Mouse (Mus musculus) myocyte (in vitro differentiated cells): Measurements from ENCODE around the gene Prph.

Experiments
- CEBPB ChIP-seq: IDR thresholded peaks from 2 replicates; pipeline ENCODE4 v1.6.1; 2011; ENCODE audit warnings: mild to moderate bottlenecking, moderate library complexity; ENCODE audit not compliant: poor library complexity, insufficient read depth, severe bottlenecking
- POLR2A ChIP-seq: IDR thresholded peaks from one replicate; pipeline ENCODE4 v1.6.1; 2011; ENCODE audit warnings: low read depth, mild to moderate bottlenecking, control low read depth, moderate library complexity; ENCODE audit not compliant: insufficient read length

GRCm38 (mm10) chr15:99094631-99095270, 39.8 kb downstream of the Prph start:
- TF ChIP-seq CEBPB (no peak), POLR2A (no peak)
